Mouse (Mus musculus): ENCODE measurements around the gene Fam168a. TPM values are rescaled to one million over a fixed set of nuclear protein-coding genes. Genes with fewer than 3 reads are reported as not detected.

Gene Fam168a
- polyA plus RNA-seq, 1 experiment from 2014 or later: 94.4 TPM

- no peaks in the 10 kb centered on the region for H3K27me3 ChIP-seq
- no peaks in the 10 kb centered on the region for H3K9me3 ChIP-seq
- H3K4me2 ChIP-seq (replicated peaks): peak overlapping the region; percentile 3; the same call in 1 of the 2 replicates
- H3K36me3 ChIP-seq: peaks cover 87% of the 10 kb centered on the region
- peak; percentile 40; the same call in 1 of the 2 replicates for ATAC-seq
- no peak overlapping the region for H3K9ac ChIP-seq (replicated peaks)
- no peak overlapping the region for H3K27ac ChIP-seq
- H3K4me3 ChIP-seq (replicated peaks): no peak overlapping the region
- 18% methylated on average over 20 of the region's 20 CpGs for WGBS
- peaks cover 7% of the 10 kb centered on the region for H3K4me1 ChIP-seq (replicated peaks)
Measured at GRCm38 (mm10) chr7:100879595-100879994, 173.2 kb downstream of the Fam168a start.

DNA sequence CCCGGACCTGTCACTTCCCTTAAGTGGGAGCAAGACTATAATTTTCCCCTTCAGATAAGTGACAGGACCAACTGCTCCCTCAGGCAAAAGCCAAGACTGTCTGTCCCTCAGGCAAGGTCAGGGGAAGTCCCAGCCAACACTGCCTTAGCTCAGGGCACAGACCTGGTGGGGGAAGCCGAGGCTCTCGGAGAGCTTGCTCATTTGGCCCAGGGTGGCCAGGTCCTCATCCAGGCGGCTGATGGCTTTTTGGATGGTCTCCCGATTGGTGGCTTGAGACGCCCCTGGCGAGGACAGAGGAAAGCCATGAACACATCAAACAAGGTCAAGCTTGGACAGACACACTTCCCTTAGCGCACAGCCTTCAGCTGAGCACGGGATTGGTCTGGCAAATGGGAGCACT lies 175.1 kb downstream of the Fam168a start:
- Histone ChIP-seq H3K9ac (replicated peaks) (no peak overlapping the region), H3K4me1 (replicated peaks) (peaks cover 7% of the 10 kb centered on the region), H3K4me3 (replicated peaks) (no peak overlapping the region), H3K27me3 (no peaks in the 10 kb centered on the region), H3K27ac (no peak overlapping the region), H3K4me2 (replicated peaks) (no peak overlapping the region), H3K9me3 (no peaks in the 10 kb centered on the region), H3K36me3 (peaks cover 92% of the 10 kb centered on the region)
- ATAC-seq: no peak
- WGBS: 93% methylated on average over 9 of the region's 9 CpGs

GRCm38 (mm10) chr7:100881950-100882349 lies 175.5 kb downstream of the Fam168a start:
- no peak overlapping the region for H3K9ac ChIP-seq (replicated peaks)
- H3K4me3 ChIP-seq (replicated peaks): no peak overlapping the region
- ATAC-seq: no peak
- no peaks in the 10 kb centered on the region for H3K9me3 ChIP-seq
- WGBS: 91% methylated on average over 4 of the region's 4 CpGs
- H3K4me2 ChIP-seq (replicated peaks): no peak overlapping the region
- no peaks in the 10 kb centered on the region for H3K27me3 ChIP-seq
- H3K36me3 ChIP-seq: peaks cover 87% of the 10 kb centered on the region
- no peak overlapping the region for H3K27ac ChIP-seq
- peaks cover 7% of the 10 kb centered on the region for H3K4me1 ChIP-seq (replicated peaks)

DNA sequence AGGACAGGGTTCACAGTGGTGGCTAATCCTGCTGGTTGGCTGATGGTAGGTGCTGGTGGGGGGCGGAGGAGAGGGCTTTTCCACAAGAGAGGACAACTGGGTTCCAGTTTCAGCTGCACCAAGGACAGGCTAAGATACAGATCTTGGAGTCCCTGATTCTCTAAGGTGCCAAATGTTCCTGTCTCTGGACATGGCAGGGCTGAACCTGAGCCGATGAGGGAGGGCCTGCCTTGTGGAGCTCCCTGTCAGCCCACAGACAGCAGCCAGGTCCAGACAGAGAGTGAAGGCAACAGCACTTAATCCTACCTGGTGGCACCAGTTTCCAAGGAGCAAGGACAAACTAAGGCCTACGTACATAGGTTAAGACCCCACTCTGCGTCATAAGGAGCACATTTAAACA lies 178.0 kb downstream of the Fam168a start:
- peaks cover 72% of the 10 kb centered on the region for H3K36me3 ChIP-seq
- H3K4me3 ChIP-seq (replicated peaks): no peak overlapping the region
- no peaks in the 10 kb centered on the region for H3K27me3 ChIP-seq
- no peak for ATAC-seq
- no peak overlapping the region for H3K9ac ChIP-seq (replicated peaks)
- WGBS: 96% methylated on average over 4 of the region's 4 CpGs
- H3K4me2 ChIP-seq (replicated peaks): no peak overlapping the region
- H3K4me1 ChIP-seq (replicated peaks): peaks cover 5% of the 10 kb centered on the region
- no peak overlapping the region for H3K27ac ChIP-seq
- H3K9me3 ChIP-seq: no peaks in the 10 kb centered on the region

DNA sequence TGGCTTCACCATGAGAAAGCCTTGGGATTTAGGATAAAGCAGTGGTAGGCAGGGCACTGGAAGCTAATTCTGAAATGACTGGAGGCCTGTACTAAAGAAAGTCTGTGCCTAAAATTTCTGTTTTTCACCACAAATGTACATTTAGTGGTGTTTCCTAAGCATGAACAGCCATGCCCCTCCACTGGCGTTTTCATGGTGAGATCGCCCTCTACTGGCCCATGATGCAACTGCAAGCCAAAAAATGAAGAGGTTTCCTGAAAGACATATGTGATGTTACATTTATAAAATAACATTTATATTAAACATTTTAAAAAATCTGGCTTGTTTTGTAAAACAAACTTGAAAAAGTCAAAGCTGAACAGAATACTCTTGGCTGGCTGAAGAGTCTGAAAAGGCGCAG lies 180.1 kb downstream of the Fam168a start:
- ATAC-seq: no peak
- no peak overlapping the region for H3K27ac ChIP-seq
- WGBS: 33% methylated on average over 3 of the region's 3 CpGs
- H3K9me3 ChIP-seq: no peaks in the 10 kb centered on the region
- no peaks in the 10 kb centered on the region for H3K4me1 ChIP-seq (replicated peaks)
- H3K4me2 ChIP-seq (replicated peaks): no peak overlapping the region
- no peaks in the 10 kb centered on the region for H3K27me3 ChIP-seq
- H3K36me3 ChIP-seq: peaks cover 60% of the 10 kb centered on the region
- no peak overlapping the region for H3K4me3 ChIP-seq (replicated peaks)
- no peak overlapping the region for H3K9ac ChIP-seq (replicated peaks)

Small RNA genes within 50 kb of the gene (microRNA-seq; reads per million reads assigned to microRNA genes)
- 42.5 reads per million, percentile 44 among the genes with 10 or more reads in this experiment for gene Mir3102

Other genes starting within 250 kb of the Fam168a start
- not detected in 2 replicates for gene Ucp3, start 233.6 kb upstream of the Fam168a start, polyA plus RNA-seq (2015; fragmentation: Nextera tagmentation; extraction: Ambion mirVana)
- 51.9 and 52.5 TPM in 2 replicates for gene Ucp2, start 213.3 kb upstream of the Fam168a start, polyA plus RNA-seq (2015; fragmentation: Nextera tagmentation; extraction: Ambion mirVana)
- 1.2 and 3.2 TPM in 2 replicates for gene Dnajb13, start 191.7 kb upstream of the Fam168a start, polyA plus RNA-seq (2015; fragmentation: Nextera tagmentation; extraction: Ambion mirVana)
- gene Coa4, start 169.6 kb upstream of the Fam168a start, polyA plus RNA-seq (2015; fragmentation: Nextera tagmentation; extraction: Ambion mirVana): 16.7 and 19.7 TPM in 2 replicates
- 197 and 199 TPM in 2 replicates for gene Rab6a, start 99.2 kb upstream of the Fam168a start, polyA plus RNA-seq (2015; fragmentation: Nextera tagmentation; extraction: Ambion mirVana)
- 80.9 and 89.0 TPM in 2 replicates for gene Mrpl48, start 98.3 kb upstream of the Fam168a start, polyA plus RNA-seq (2015; fragmentation: Nextera tagmentation; extraction: Ambion mirVana)
- 5.1 and 5.8 TPM in 2 replicates for gene Plekhb1, start 44.2 kb upstream of the Fam168a start, polyA plus RNA-seq (2015; fragmentation: Nextera tagmentation; extraction: Ambion mirVana)
- gene Relt, start 156.8 kb downstream of the Fam168a start, polyA plus RNA-seq (2015; fragmentation: Nextera tagmentation; extraction: Ambion mirVana): 2.7 and 3.5 TPM in 2 replicates
- 5.8 and 5.9 TPM in 2 replicates for gene Arhgef17, start 225.5 kb downstream of the Fam168a start, polyA plus RNA-seq (2015; fragmentation: Nextera tagmentation; extraction: Ambion mirVana)